Mouse (Mus musculus) lung, adult 18-20 months (tissue): ENCODE results near the gene Olfr1320.
"Not testable (repeated sequence)": the region's sequence is repeated elsewhere in the genome, so short reads cannot be mapped to it uniquely, and the experiment has no call there.

Experiments used
- DNase-seq, 2 experiments: peaks; one replicate each; pipeline ENCODE4 v3.0.0; 2022; ENCODE audit warnings: mixed read lengths in 2 of 2

The Olfr1320 gene

GRCm38 (mm10) chrX:49672033-49672432 is at the start of gene Olfr1320:
Olfr1320 (plus strand) TSS chrX:49672333.
- no peak for DNase-seq

- no peak for DNase-seq
These were observed 44.6 kb upstream of the Olfr1320 start for GRCm38 (mm10) chrX:49627566-49627965.

- no peak for DNase-seq
These were observed 40.9 kb upstream of the Olfr1320 start for GRCm38 (mm10) chrX:49631195-49631594.

- not testable (repeated sequence) for DNase-seq
These were observed 11.4 kb upstream of the Olfr1320 start for GRCm38 (mm10) chrX:49660781-49661180.
